Mouse (Mus musculus) right cerebral cortex, adult 18-20 months (tissue): ENCODE measurements around the gene A830005F24Rik.

Experiments
- DNase-seq: peaks from one replicate; pipeline ENCODE4 v3.0.0; 2022; ENCODE audit warnings: mixed read lengths

A830005F24Rik gene

DNA sequence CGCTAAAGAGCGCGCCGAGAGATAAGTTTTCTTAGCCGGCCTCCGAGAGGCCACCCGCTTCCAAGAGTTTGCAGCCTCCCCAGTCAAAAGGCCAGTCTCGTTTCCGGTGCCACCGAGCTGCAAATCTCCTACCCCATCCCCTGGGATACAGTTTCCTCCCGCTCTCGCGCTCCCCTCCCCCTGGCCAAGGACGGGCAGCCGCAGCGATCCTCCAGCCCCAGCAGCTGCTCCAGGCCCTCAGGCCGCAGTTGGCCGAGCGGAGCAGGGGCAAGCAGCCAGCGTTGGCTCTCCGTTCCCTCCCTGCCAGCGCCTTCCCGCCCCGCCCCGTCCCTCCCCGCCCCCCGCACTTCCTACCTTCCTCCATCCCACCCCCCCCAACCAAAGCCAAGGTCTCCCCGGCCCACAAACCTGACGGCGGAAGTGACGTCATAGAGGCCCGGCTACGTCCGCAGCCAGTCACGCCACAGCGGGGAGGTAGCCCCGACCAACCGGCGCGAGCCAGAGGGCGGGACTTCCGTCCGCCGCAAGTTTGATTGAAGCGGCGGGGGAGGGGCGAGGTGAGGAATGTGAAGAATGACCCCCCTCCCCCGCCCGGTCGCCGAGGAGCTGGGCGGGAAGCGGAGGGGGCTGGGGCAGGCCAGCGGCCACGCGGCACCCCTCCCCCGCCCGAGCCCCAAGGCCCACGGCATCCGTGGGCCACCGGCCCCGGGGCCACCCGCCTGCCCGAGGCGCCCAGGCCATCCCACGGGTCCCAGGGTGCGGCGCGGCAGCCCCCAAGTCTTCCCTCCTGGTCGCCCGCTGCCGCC, 32.3 kb downstream of the A830005F24Rik start:
- peak; percentile 97 for DNase-seq

- DNase-seq = peak; percentile 100
Measured at GRCm38 (mm10) chr13:48546330-48546917, 33.1 kb downstream of the A830005F24Rik start.

- DNase-seq = no peak
Measured at GRCm38 (mm10) chr13:48547623-48548022, 34.3 kb downstream of the A830005F24Rik start.

DNA sequence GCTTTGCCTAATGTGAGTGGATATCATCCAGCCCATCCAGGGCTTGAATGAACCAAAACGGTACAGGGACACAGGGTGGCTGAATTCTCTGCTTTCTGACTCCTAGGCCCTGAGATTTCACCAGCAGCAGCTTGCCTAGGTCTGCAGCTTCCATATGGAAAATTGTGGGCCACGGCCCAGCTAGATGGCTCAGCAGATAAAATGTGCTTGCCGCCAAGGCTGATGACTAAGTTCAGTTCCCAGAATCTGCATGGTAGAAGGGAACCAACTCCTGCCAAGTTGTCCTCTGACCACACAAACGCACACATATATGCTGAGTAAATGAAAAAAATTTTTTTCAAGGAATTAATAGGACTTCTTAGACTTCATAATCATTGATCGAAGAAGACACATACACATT, 34.9 kb downstream of the A830005F24Rik start:
- DNase-seq = no peak

DNA sequence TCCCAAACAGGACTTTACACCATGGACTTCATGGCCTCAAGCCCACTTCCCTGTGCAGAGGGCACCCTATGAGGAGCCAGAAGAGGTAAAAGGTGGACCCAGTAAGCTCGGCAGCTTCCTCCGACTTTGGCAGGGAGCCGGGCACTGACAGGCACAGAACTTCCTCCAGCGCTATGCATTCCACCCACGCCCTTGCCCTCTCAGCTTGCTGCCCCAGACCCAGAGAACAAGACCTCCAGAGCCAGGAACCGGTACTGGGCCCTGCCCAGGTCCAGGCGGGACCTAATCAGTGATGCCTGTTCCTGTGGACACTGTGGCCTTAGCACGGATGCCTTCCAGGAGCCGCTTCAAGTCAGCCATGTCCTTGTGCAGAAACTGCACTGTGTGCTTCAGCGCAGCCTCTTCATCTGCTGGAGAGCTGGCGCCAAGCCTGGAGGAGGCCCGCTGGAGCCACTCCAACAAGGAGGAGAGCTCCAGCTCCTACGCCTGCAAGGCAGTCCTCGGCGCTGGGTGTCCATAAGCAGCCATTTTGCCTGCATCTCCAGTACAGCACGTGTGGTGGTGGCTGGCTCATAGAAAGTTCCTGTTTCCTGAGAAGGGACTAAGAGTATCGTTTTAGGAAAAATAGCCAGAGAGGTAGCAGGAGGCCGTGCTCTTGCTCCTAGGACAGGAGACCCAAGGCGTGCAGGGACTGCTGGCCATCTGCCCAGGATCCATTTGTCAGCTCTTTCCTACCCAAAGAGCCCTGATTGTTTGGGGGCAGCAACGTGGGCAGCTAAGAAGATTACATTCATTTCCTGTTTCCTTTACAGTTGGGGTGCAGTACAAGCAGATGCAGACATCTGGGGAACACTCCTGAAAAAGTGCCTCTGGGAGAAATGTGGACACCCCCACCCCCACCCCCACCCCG, 39.1 kb downstream of the A830005F24Rik start:
- peak; percentile 94 for DNase-seq

DNA sequence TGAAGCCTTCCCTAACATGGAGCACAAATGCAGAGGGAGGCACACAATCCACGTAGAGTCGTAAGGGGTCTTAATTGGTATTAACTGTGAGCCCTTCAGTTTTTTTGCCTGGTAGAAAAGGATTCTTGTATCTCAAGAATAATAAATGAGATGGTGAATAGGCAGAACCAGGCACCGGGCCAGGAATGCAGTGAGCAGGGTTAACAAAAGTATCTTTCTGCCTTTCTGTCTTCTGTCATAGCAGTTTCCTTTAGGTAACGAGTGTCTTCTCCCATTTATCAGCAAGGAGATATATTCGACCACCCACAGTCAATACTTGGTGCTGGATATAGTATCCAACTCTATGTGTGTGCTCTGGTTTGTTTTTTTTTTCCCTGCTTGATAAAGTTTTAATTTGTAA, 40.1 kb downstream of the A830005F24Rik start:
- no peak for DNase-seq

GRCm38 (mm10) chr13:48554552-48554951, 41.2 kb downstream of the A830005F24Rik start:
- no peak for DNase-seq

GRCm38 (mm10) chr13:48555976-48556375, 42.6 kb downstream of the A830005F24Rik start:
- DNase-seq = no peak

- DNase-seq = no peak
Measured at GRCm38 (mm10) chr13:48561481-48561880, 48.1 kb downstream of the A830005F24Rik start.

DNA sequence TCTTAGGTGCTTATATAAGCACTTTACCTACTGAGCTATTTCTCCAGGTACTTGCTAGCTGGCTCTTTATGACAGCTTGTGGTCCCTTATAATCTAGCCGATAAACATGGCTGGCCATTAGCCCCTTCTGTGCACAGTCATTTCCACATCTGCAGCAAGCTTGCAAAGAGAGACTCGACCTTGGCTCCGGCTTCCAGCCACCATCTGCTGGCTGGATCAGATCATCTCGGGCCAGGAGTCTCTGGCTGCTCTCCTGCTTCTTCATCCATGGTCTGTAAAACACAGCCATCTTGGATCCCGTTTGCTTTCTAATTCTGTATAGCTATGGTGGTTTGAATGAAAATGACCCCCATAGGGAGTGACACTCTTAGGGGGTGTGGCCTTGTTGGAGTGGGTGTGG, 49.0 kb downstream of the A830005F24Rik start:
- no peak for DNase-seq
